Mouse (Mus musculus) heart, adult 2 months (tissue): Measurements from ENCODE around the gene Mycbpap. TPM values are rescaled to one million over a fixed set of nuclear protein-coding genes. Genes with fewer than 3 reads are reported as not detected.

Experiments used
- DNase-seq, 2 experiments: peaks; one replicate each; pipeline ENCODE4 v3.0.0; 2021
- H3K27ac ChIP-seq: fragments of 200-600 bp; 2 replicates; pipeline ENCODE4 v1.8.1; 2022
- H3K27me3 ChIP-seq: fragments of 200-500 bp; 2 replicates; pipeline ENCODE4 v1.6.1; 2012; ENCODE audit warnings: mild to moderate bottlenecking, low read length, inconsistent platforms, mixed read lengths; ENCODE audit not compliant: control insufficient read depth, insufficient read depth
- H3K36me3 ChIP-seq: fragments of 200-500 bp; 2 replicates; pipeline ENCODE4 v1.6.1; 2012; ENCODE audit warnings: low read length, inconsistent platforms; ENCODE audit not compliant: control insufficient read depth, insufficient read depth
- H3K4me1 ChIP-seq: fragments of 200-500 bp; 2 replicates; pipeline ENCODE4 v1.6.1; 2011; ENCODE audit warnings: low read length; ENCODE audit not compliant: control insufficient read depth, insufficient read depth
- H3K4me3 ChIP-seq: fragments of 200-600 bp; 2 replicates; pipeline ENCODE4 v1.8.1; 2022
- H3K79me2 ChIP-seq: fragments of 200-500 bp; replicated peaks from 2 replicates; pipeline ENCODE4 v1.6.1; 2012; ENCODE audit warnings: mild to moderate bottlenecking, inconsistent platforms, low read length, moderate library complexity, mixed read lengths; ENCODE audit not compliant: control insufficient read depth, insufficient read depth
- H3K9ac ChIP-seq: fragments of 200-500 bp; 2 replicates; pipeline ENCODE4 v1.6.1; 2012; ENCODE audit warnings: low read depth, mild to moderate bottlenecking, control low read depth, inconsistent platforms, low read length, mixed read lengths
- CTCF ChIP-seq: fragments of 200-600 bp; IDR thresholded peaks from 2 replicates; pipeline ENCODE4 v1.8.1; 2022; ENCODE audit warnings: antibody characterized with exemption, mild to moderate bottlenecking, moderate library complexity
- EP300 ChIP-seq: fragments of 200-500 bp; IDR thresholded peaks from 2 replicates; pipeline ENCODE4 v1.6.1; 2011; ENCODE audit warnings: low read depth, low read length, control low read depth; ENCODE audit not compliant: insufficient read depth
- POLR2A ChIP-seq: fragments of 200-500 bp; IDR thresholded peaks from 2 replicates; pipeline ENCODE4 v1.6.1; 2011; ENCODE audit warnings: mild to moderate bottlenecking, low read depth, low read length, control low read depth; ENCODE audit not compliant: insufficient read depth
- WGBS: fragments of 180-500 bp; shearing (Covaris S2); methylation state at CpG from one replicate; pipeline ENCODE4 v1.1.7; 2018; 5-methylcytosine and 5-hydroxymethylcytosine counted together
- intact Hi-C: fragments of 180-260 bp; cut with DNase I; formaldehyde crosslinking; loops from one replicate; pipeline ENCODE4 v1.15.1; 2025
- polyA plus RNA-seq: library from polyadenylated mRNA; depleted of rRNA; stranded (reverse); fragments of >200 nt; gene quantifications from 2 replicates; pipeline ENCODE4 v1.2.3, GENCODE M21; 2012
- total RNA-seq, 2 experiments: library from RNA; stranded (reverse); gene quantifications; 2 replicates each; pipeline ENCODE4 v1.2.3; 2021

The Mycbpap gene
- total and polyA plus RNA-seq, 3 experiments = 0.72 to 1.1 (median 0.89) TPM

DNA sequence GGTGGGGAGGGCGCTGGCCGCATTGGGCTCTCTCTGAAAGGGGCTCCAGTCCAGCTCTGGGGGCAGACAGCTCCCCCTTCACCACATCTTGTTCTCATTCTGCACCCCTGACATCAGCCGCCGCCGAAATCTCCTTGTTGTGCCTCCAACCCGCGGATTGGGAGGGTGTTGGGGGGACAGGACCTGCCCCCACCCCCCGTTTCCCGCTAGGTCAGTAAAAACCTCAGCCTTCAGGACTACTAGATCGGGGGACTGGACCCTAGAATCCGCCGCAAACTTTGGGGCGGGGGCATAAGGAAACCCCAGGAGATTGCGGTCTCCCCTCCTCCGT is 49.0 kb downstream of the Mycbpap start:
- Histone ChIP-seq H3K4me1 (peaks cover 5% of the 10 kb centered on the region), H3K27ac (no peak overlapping the region), H3K4me3 (peak overlapping the region; percentile 60), H3K27me3 (peaks cover 3% of the 10 kb centered on the region; the same call in 1 of the 2 replicates), H3K79me2 (no peaks in the 10 kb centered on the region), H3K36me3 (no peaks in the 10 kb centered on the region), H3K9ac (peak overlapping the region; percentile 0; the same call in 1 of the 2 replicates)
- WGBS = 7% methylated on average over 15 of the region's 15 CpGs
- TF ChIP-seq CTCF (no peak), EP300 (no peak), POLR2A (no peak)
- intact Hi-C loops = no loop called here
- DNase-seq = no peak

DNA sequence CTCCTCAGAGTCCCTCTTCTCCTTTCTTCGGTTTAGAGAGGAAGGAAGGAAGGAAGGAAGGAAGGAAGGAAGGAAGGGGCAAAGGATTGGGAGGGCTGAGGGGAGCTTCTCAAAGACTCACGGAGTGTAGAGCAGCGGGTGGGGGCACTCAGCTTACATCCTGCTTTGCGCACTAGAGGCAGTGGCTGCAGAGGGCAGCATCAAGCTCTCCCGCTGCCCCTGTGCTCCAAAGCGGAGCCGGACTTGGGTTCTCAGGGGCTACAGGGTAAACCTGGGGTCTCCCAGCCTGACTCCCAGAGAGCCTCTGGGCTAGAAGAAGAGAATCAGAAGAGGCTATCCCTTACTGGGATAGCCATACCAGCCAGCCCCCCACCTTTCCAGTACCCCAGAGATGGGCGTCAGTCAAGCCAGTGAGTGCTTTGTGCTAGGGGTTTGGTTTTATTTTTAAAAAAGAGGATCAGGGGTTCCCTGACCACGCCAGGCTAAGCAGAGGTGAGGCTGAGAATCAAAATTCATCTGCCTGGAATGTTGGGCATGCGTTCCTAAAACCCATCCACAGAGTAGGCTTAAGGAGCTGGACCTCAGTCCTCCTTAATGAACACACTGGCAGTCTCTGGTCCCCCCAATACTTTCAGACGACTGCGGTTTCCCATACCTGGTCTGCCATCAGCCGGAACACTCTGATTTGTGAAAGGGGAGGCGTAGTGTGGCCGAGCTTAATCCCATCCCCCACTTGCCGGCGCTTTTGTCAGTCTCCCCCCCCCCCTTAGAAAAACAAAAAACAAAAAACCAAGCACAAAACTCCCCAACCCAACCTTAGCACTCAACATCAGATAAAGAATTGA is 49.6 kb downstream of the Mycbpap start:
- H3K27me3 ChIP-seq = peaks cover 3% of the 10 kb centered on the region; the same call in 1 of the 2 replicates
- H3K4me3 ChIP-seq = no peak overlapping the region
- intact Hi-C loops = no loop called here
- peaks cover 6% of the 10 kb centered on the region for H3K4me1 ChIP-seq
- H3K27ac ChIP-seq = no peak overlapping the region
- no peak overlapping the region for H3K9ac ChIP-seq
- DNase-seq = no peak
- no peaks in the 10 kb centered on the region for H3K36me3 ChIP-seq
- 26% methylated on average over 17 of the region's 17 CpGs for WGBS
- no peak for TF ChIP-seq EP300
- no peak for TF ChIP-seq POLR2A
- no peaks in the 10 kb centered on the region for H3K79me2 ChIP-seq

DNA sequence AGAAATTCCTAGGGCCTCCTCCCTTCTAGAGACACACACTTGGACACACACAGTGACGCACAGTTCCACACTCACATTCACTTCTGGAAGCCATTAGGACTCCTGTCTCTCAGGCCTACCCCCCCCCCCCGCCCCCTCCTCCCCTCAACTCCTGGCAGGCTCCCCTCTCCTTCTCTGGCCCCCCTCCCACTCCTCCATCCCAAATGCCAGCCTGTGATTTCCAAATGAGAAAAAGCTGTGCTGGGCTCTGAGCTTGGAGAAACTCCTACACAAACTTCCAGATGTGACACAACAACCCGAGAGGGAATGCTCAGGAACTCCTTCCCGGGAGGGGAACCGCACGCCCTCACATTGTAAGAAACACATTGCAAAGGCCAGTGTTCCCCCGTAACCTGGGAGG is 51.2 kb downstream of the Mycbpap start:
- intact Hi-C loops = no loop called here
- Histone ChIP-seq H3K4me3 (no peak overlapping the region), H3K79me2 (no peaks in the 10 kb centered on the region), H3K27ac (no peak overlapping the region), H3K9ac (no peak overlapping the region), H3K4me1 (peaks cover 6% of the 10 kb centered on the region), H3K27me3 (peaks cover 3% of the 10 kb centered on the region; the same call in 1 of the 2 replicates), H3K36me3 (no peaks in the 10 kb centered on the region)
- no peak for DNase-seq
- 45% methylated on average over 6 of the region's 7 CpGs for WGBS
- TF ChIP-seq CTCF = no peak
- TF ChIP-seq EP300 = no peak
- TF ChIP-seq POLR2A = no peak

DNA sequence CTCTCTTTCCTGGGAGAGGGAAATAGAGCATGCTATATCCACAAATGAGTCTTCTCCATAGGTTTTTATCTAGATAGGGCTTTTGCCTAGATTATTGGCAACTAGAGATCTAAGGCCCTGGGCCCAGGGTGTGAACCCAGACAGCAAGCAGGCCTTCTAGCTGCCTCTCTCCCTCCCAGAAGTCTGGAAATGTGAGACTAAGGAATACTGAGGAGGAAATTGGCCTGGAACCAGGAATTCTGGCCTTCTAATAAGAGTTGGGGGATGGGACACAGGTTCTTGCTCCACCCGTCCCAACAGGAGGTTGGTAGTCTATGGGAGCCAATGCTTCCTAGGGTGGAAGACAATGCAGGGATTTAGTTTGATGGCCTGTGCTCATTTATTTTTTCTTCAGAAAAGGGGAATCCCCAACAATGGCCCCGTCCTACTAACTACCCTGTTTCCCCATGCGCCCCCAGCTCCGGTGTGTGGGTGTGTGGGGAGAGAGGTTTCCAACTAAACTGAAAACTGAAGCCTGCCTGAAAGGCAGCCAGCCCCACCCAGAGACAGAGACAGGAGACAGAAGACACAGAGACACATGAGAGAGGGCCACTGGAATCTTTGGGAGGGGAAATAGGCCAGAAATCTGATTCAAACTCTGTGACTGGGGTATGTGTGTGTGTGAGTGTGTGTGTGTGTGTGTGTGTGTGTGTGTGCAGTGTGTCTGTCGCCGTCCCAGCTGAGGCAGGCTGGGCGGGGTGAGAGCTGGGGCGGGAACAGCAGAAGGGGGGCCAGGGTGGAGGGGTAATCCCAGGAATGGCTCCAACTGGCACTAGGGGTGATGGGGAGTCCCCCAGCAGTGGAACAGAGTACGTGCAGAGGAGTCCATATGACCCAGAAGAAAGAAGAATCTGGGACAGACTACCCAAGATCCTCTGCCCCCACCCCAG is 52.1 kb downstream of the Mycbpap start:
- no peak for DNase-seq
- TF ChIP-seq EP300 (no peak), POLR2A (no peak), CTCF (no peak)
- H3K27ac ChIP-seq = no peak overlapping the region
- WGBS = 37% methylated on average over 9 of the region's 9 CpGs
- intact Hi-C loops = no loop called here
- H3K79me2 ChIP-seq = no peaks in the 10 kb centered on the region
- H3K4me1 ChIP-seq = peaks cover 6% of the 10 kb centered on the region
- H3K4me3 ChIP-seq = no peak overlapping the region
- no peak overlapping the region for H3K9ac ChIP-seq
- H3K36me3 ChIP-seq = no peaks in the 10 kb centered on the region
- peaks cover 3% of the 10 kb centered on the region; the same call in 1 of the 2 replicates for H3K27me3 ChIP-seq

DNA sequence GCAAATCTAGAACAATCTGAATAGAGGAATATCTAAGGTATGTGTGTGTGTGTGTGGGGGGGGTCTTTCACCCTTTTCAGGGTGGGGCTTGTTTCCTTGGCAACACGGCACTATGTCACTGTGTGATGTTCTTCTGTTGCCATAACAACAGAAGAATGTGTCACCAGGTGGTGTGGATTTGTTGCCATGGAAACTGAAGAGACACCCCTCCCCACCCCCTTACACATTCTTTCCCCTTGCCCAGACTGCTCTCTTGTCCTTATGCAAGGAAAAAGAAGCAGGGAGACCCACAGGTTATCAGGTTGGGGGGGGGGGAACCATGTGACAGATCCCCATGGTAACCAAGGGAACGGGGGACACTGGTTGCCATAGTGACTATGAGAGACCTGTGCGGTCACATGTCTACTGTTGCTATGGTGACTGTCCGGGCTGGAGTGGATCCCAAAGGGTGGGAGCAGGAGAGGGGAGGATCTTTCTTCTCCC is 52.9 kb downstream of the Mycbpap start:
- intact Hi-C loops = no loop called here
- H3K36me3 ChIP-seq = no peaks in the 10 kb centered on the region
- peaks cover 3% of the 10 kb centered on the region; the same call in 1 of the 2 replicates for H3K27me3 ChIP-seq
- no peak for TF ChIP-seq POLR2A
- TF ChIP-seq CTCF = no peak
- no peak for TF ChIP-seq EP300
- no peak overlapping the region for H3K27ac ChIP-seq
- no peak overlapping the region for H3K9ac ChIP-seq
- H3K4me3 ChIP-seq = no peak overlapping the region
- H3K79me2 ChIP-seq = no peaks in the 10 kb centered on the region
- H3K4me1 ChIP-seq = peaks cover 6% of the 10 kb centered on the region
- no peak for DNase-seq
- WGBS = 59% methylated on average over 4 of the region's 4 CpGs

DNA sequence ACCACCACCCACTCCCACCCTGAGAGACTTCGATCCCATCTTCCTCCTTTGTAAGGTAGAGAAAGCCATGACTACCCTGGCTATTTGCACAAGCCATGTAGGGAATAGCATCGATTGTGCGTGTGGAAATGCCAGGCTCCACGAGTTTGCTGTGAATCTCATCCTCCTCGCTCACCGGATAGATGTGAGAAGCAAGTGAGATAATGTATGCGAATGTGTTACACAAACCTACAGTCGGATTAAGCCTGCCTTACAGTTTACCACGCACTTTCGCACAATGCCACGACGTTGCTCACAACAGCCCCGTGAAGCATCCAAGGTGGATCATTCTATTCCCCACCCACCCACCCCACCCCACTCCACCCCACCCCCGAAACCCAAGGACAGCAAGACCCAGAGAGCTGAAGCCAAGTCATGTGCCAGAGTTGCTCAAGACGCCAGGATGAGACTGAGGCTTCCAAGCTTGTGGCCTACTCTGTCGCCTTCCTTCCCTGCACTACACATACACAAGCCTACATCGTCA is 55.1 kb downstream of the Mycbpap start:
- H3K9ac ChIP-seq = no peak overlapping the region
- no peaks in the 10 kb centered on the region for H3K36me3 ChIP-seq
- no peak for DNase-seq
- TF ChIP-seq EP300 (no peak), CTCF (no peak), POLR2A (no peak)
- H3K79me2 ChIP-seq = no peaks in the 10 kb centered on the region
- intact Hi-C loops = no loop called here
- no peak overlapping the region for H3K4me3 ChIP-seq
- H3K4me1 ChIP-seq = peaks cover 6% of the 10 kb centered on the region
- 89% methylated on average over 17 of the region's 17 CpGs for WGBS
- H3K27ac ChIP-seq = no peak overlapping the region
- no peaks in the 10 kb centered on the region for H3K27me3 ChIP-seq
